Mouse (Mus musculus): ENCODE data around the gene Grid1. TPM values are rescaled to one million over a fixed set of nuclear protein-coding genes. Genes with fewer than 3 reads are reported as not detected.
A peak's percentile ranks its signal among the peaks of the same experiment; 100 is the strongest.

The Grid1 gene
- polyA plus RNA-seq, 1 experiment from 2014 or later, result 7.1 TPM

DNA sequence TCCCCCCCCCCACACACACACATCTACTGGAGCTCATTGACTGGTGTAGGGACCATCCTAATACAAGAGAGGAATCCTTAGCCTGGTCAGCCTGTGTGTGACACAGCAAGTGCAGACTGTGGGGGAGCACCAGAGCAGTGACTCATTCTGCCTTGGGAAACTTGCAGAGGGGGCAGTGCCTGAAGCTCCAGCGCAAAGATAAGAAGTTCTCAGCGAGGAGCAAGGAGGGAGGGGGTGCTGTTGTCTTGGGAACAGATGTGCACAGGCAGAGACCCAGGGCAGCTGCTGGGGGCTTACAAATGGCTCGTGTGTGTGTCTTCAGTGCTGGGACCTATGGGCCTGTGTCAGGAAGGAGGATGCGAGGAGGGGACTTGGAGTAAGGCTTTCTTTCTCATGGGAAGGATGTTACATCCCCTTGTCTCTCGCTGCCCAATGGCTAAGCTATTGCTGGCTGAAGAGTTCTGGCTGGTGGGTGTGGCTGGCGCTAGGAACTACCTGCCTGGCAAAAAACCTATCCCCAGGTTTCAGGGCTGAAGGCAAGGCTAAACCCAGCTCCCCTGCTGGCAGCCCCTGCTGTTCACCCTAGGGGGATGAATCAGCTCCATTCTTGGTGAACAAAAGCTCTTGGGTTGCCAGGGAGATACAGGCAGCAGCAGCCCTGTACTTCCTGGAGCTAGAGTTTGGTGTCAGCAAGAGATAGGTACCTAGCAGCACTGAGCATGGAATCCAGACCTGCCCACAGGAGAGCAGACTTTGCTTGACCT, 72.0 kb downstream of the Grid1 start:
- H3K4me2 ChIP-seq, result no peak overlapping the region
- no peak overlapping the region for H3K27ac ChIP-seq (replicated peaks)
- H3K4me3 ChIP-seq, result no peak overlapping the region
- no peaks in the 10 kb centered on the region for H3K36me3 ChIP-seq
- H3K27me3 ChIP-seq, result no peaks in the 10 kb centered on the region
- H3K9me3 ChIP-seq, result no peaks in the 10 kb centered on the region
- WGBS, result 6% methylated on average over 6 of the region's 6 CpGs
- no peak overlapping the region for H3K9ac ChIP-seq
- ATAC-seq (ENCODE audit: low FRiP score, low read depth), result no peak
- peaks cover 24% of the 10 kb centered on the region for H3K4me1 ChIP-seq (replicated peaks)

DNA sequence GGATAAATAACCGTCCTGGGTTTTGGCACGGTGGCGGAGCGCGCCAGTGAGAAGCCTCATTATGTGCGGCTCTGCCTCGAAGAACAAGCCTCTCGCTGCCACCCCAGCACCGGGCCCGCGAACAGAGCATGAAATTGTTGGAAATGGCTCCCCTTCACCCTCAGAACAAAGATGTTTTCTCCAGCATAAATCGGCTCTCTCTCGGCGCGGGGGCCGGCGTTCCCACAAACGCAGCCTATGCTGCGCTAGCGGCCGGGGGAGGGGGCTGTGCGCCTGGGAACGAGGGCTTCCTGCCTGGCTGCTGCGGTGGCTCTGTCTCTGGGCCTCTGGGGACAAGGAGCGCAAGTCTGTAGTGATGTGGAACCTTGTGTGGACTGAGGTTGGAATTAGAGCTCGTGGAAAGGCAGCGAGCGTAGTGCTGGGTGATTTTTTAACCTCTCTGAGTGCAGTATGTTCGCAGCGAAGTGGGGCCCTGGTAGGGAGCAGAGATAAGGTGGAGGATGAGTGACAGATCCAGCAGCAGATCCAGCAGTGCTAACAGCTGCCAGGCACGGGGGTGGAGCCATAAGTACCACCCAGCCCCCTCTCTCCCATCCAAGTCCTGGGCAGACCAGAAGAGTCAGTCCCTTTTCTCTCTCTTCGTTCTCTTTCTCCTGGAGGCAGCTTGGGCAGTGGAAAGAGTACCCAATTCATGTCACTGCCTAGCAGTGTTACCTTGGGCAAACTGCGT, 76.5 kb downstream of the Grid1 start:
- ATAC-seq (ENCODE audit: low FRiP score, low read depth), result peak; percentile 73
- Histone ChIP-seq H3K4me3 (peak overlapping the region; percentile 25), H3K27ac (replicated peaks) (peak overlapping the region; percentile 71), H3K9ac (peak overlapping the region; percentile 35), H3K9me3 (no peaks in the 10 kb centered on the region), H3K4me2 (peak overlapping the region; percentile 56), H3K27me3 (no peaks in the 10 kb centered on the region), H3K4me1 (replicated peaks) (peaks cover 24% of the 10 kb centered on the region), H3K36me3 (no peaks in the 10 kb centered on the region)
- WGBS, result 5% methylated on average over 33 of the region's 33 CpGs

DNA sequence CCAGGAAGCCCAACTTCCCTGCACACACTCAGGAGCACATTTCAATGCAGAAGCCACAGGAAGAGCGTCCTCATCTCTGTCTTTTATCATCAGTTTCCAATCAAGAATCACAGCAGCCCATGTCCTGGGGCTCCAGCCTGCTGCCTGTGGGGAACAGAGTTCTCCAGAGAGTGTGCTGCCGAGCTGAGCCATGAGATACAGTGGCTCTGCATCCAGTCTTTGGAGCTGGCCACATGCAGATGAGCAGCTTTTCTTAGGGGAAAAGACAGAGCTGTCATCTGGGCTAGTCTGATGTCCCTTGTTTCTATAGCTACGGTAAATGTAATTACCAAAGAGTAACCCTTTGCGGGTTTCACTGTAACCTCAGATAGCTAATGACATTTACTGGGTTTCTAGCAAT, 83.9 kb downstream of the Grid1 start:
- whole genome bisulfite sequencing, result 19% methylated on average over 4 of the region's 4 CpGs
- 0 out of 2 replicates have a peak, but pooled peaks have one; percentile 13 for ATAC-seq (ENCODE audit: low FRiP score, low read depth)

GRCm38 (mm10) chr14:34905697-34906096, 85.8 kb downstream of the Grid1 start:
- H3K36me3 ChIP-seq, result no peaks in the 10 kb centered on the region
- no peak overlapping the region for H3K4me2 ChIP-seq
- ATAC-seq (ENCODE audit: low FRiP score, low read depth), result no peak
- no peak overlapping the region for H3K9ac ChIP-seq
- WGBS, result 52% methylated on average over 2 of the region's 2 CpGs
- no peak overlapping the region for H3K27ac ChIP-seq (replicated peaks)
- no peak overlapping the region for H3K4me3 ChIP-seq
- no peaks in the 10 kb centered on the region for H3K9me3 ChIP-seq
- H3K27me3 ChIP-seq, result no peaks in the 10 kb centered on the region
- peaks cover 51% of the 10 kb centered on the region for H3K4me1 ChIP-seq (replicated peaks)

More for the DNA sequence above, 83.9 kb downstream of the Grid1 start:
- no peaks in the 10 kb centered on the region for H3K27me3 ChIP-seq
- no peak overlapping the region for H3K4me2 ChIP-seq
- H3K4me3 ChIP-seq, result no peak overlapping the region
- peak overlapping the region; percentile 64 for H3K27ac ChIP-seq (replicated peaks)
- no peaks in the 10 kb centered on the region for H3K36me3 ChIP-seq
- H3K4me1 ChIP-seq (replicated peaks), result peaks cover 35% of the 10 kb centered on the region
- no peaks in the 10 kb centered on the region for H3K9me3 ChIP-seq
- no peak overlapping the region for H3K9ac ChIP-seq

- H3K4me1 ChIP-seq (replicated peaks), result peaks cover 46% of the 10 kb centered on the region
- no peak overlapping the region for H3K4me2 ChIP-seq
- no peak for ATAC-seq (ENCODE audit: low FRiP score, low read depth)
- H3K27ac ChIP-seq (replicated peaks), result peak overlapping the region; percentile 66; the same call in 1 of the 2 replicates
- H3K4me3 ChIP-seq, result no peak overlapping the region
- no peak overlapping the region for H3K9ac ChIP-seq
- no peaks in the 10 kb centered on the region for H3K36me3 ChIP-seq
- H3K9me3 ChIP-seq, result no peaks in the 10 kb centered on the region
- WGBS, result 70% methylated on average over 2 of the region's 2 CpGs
- no peaks in the 10 kb centered on the region for H3K27me3 ChIP-seq
Measured at GRCm38 (mm10) chr14:34908366-34908765, 88.5 kb downstream of the Grid1 start.

DNA sequence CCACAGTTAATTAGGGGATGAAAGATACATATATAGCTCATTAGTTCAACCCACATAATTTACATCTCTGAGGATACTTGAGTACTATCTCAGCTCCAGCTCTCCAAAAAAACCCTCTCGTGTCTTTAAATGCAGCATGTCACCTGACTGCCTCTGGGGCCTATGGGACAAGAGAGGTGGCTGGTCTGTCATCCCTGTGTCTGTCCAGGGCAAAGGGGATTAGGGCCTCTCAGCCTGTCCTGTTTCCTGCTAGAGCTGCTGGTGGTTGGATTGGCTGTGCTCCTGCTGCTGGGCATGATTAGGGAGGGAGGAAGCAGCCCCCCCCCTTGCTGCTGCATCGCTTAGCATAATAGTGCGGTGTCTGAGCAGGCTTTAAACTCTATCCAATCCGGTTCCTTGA, 88.9 kb downstream of the Grid1 start:
- peak overlapping the region; percentile 66 for H3K27ac ChIP-seq (replicated peaks)
- H3K27me3 ChIP-seq, result no peaks in the 10 kb centered on the region
- H3K9ac ChIP-seq, result no peak overlapping the region
- H3K9me3 ChIP-seq, result no peaks in the 10 kb centered on the region
- H3K4me1 ChIP-seq (replicated peaks), result peaks cover 41% of the 10 kb centered on the region
- no peak overlapping the region for H3K4me2 ChIP-seq
- ATAC-seq (ENCODE audit: low FRiP score, low read depth), result peak; percentile 74
- WGBS, result 12% methylated on average over 4 of the region's 4 CpGs
- no peaks in the 10 kb centered on the region for H3K36me3 ChIP-seq
- no peak overlapping the region for H3K4me3 ChIP-seq

DNA sequence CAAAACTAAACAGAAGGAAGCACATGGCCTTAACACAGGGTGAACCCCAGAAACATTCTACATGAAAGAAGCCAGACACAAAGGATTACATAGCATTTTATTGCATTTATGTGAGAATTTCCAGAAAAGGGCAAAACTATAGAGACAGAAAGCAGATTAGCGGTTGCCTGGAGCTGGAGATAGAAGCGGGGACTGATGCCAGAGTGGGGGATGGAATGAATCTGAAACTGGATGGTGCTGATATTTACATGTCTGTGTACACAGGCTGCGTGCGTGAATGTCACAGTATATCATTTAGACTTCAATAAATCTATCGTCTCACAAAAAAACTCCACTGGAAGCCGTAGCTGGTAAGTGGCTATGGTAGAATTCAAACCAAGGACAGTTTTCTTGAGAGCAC, 96.4 kb downstream of the Grid1 start:
- 79% methylated on average over 6 of the region's 6 CpGs for WGBS
- Histone ChIP-seq H3K9me3 (no peaks in the 10 kb centered on the region), H3K36me3 (no peaks in the 10 kb centered on the region), H3K4me1 (replicated peaks) (0 out of 2 replicates have a peak, but pooled peaks cover 5% of the 10 kb centered on the region), H3K9ac (no peak overlapping the region), H3K27ac (replicated peaks) (no peak overlapping the region), H3K4me3 (no peak overlapping the region), H3K4me2 (no peak overlapping the region), H3K27me3 (no peaks in the 10 kb centered on the region)
- no peak for ATAC-seq (ENCODE audit: low FRiP score, low read depth)

- no peak overlapping the region for H3K4me2 ChIP-seq
- H3K4me3 ChIP-seq, result no peak overlapping the region
- 0 out of 2 replicates have a peak, but pooled peaks cover 5% of the 10 kb centered on the region for H3K4me1 ChIP-seq (replicated peaks)
- no peak overlapping the region for H3K27ac ChIP-seq (replicated peaks)
- H3K27me3 ChIP-seq, result no peaks in the 10 kb centered on the region
- ATAC-seq (ENCODE audit: low FRiP score, low read depth), result no peak
- no peaks in the 10 kb centered on the region for H3K9me3 ChIP-seq
- 43% methylated on average over 1 of the region's 1 CpGs for WGBS
- no peak overlapping the region for H3K9ac ChIP-seq
- H3K36me3 ChIP-seq, result no peaks in the 10 kb centered on the region
Measured at GRCm38 (mm10) chr14:34917111-34917510, 97.2 kb downstream of the Grid1 start.

GRCm38 (mm10) chr14:34919221-34919620, 99.3 kb downstream of the Grid1 start:
- ATAC-seq (ENCODE audit: low FRiP score, low read depth), result no peak
- no peak overlapping the region for H3K4me2 ChIP-seq
- H3K4me3 ChIP-seq, result no peak overlapping the region
- H3K27ac ChIP-seq (replicated peaks), result no peak overlapping the region
- 0 out of 2 replicates have a peak, but pooled peaks cover 5% of the 10 kb centered on the region for H3K4me1 ChIP-seq (replicated peaks)
- no peaks in the 10 kb centered on the region for H3K27me3 ChIP-seq
- no peak overlapping the region for H3K9ac ChIP-seq
- 63% methylated on average over 6 of the region's 6 CpGs for WGBS
- no peaks in the 10 kb centered on the region for H3K9me3 ChIP-seq
- no peaks in the 10 kb centered on the region for H3K36me3 ChIP-seq

GRCm38 (mm10) chr14:34921265-34921664, 101.4 kb downstream of the Grid1 start:
- Histone ChIP-seq H3K9ac (no peak overlapping the region), H3K4me3 (no peak overlapping the region), H3K27ac (replicated peaks) (no peak overlapping the region), H3K9me3 (no peaks in the 10 kb centered on the region), H3K4me2 (no peak overlapping the region), H3K4me1 (replicated peaks) (0 out of 2 replicates have a peak, but pooled peaks cover 5% of the 10 kb centered on the region), H3K27me3 (no peaks in the 10 kb centered on the region), H3K36me3 (no peaks in the 10 kb centered on the region)
- 81% methylated on average over 9 of the region's 9 CpGs for WGBS
- no peak for ATAC-seq (ENCODE audit: low FRiP score, low read depth)

DNA sequence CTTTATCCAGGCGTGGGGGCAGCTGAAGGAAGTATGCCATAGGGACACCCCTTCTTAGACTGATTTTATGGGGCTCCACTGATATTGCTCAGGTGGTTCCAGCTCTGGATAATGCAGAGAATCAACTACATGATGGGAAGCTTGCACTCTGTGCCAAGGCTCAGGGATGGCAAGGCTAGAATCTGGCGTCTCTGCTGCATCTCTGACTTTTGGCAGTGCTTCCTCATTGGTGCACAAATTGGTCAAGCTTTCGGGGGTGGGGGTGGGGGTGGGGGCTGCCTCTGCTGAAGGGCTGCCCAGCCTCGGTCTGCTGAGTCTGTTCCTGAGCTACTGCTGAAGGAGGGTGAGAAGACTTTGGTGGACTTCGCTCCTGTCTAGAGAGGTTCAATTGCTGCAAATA, 105.1 kb downstream of the Grid1 start:
- Histone ChIP-seq H3K4me1 (replicated peaks) (peaks cover 11% of the 10 kb centered on the region), H3K4me3 (no peak overlapping the region), H3K9me3 (no peaks in the 10 kb centered on the region), H3K27me3 (no peaks in the 10 kb centered on the region), H3K36me3 (no peaks in the 10 kb centered on the region), H3K4me2 (no peak overlapping the region), H3K27ac (replicated peaks) (no peak overlapping the region), H3K9ac (no peak overlapping the region)
- WGBS, result 71% methylated on average over 5 of the region's 5 CpGs
- ATAC-seq (ENCODE audit: low FRiP score, low read depth), result no peak

DNA sequence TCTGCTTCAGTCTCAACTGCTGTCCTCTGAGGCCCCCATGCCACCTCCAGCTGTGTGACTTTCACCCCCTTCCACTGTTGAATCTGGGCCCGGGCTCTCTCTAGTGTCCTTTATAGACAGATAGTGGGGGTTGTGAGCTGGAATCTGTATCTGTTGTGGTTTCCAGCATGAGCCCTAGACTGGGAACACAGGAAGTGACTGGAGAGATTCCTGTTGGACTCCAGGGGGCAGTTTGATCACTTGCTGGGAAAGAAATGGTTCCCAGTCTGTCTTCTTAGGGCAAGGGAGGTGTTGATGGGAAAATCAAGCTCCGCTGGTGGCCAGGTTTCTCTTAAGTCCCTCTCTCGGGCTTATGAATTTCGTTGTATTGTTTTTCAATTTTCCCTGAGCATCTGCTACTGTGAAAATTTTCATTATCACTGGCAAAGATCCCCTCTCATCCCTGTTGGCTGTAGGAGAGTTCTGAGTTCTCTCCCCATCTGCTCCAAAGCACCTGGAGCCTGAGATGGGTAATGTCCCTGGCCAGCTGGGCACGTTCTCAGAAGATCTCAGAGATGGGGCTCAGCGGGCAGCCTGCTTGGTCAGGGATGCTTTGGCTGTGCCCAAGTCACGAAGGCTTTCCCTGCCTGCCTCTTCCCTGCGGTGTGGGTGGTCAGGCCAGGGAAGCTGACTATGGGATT, 110.3 kb downstream of the Grid1 start:
- Histone ChIP-seq H3K9me3 (no peaks in the 10 kb centered on the region), H3K4me3 (no peak overlapping the region), H3K27ac (replicated peaks) (0 out of 2 replicates have a peak overlapping the region, but pooled peaks have one; percentile 5), H3K9ac (no peak overlapping the region), H3K27me3 (no peaks in the 10 kb centered on the region), H3K4me2 (no peak overlapping the region), H3K4me1 (replicated peaks) (peaks cover 26% of the 10 kb centered on the region), H3K36me3 (no peaks in the 10 kb centered on the region)
- 68% methylated on average over 8 of the region's 8 CpGs for WGBS
- ATAC-seq (ENCODE audit: low FRiP score, low read depth), result no peak
